Mouse (Mus musculus) liver, adult 10 weeks (tissue): ENCODE measurements around the gene Ccnd3. TPM values are rescaled to one million over a fixed set of nuclear protein-coding genes. Genes with fewer than 3 reads are reported as not detected.

Experiments
- polyA plus RNA-seq: library from polyadenylated mRNA; stranded (reverse); fragments of 350-450 nt; fragmentation: Illumina TruSeq; extraction: RNeasy Lipid Tissue Mini Kit (QIAGEN cat#74804); gene quantifications from one replicate; pipeline ENCODE4 v1.2.3, GENCODE M21; 2014; ENCODE audit warnings: low read depth, low replicate concordance

Gene Ccnd3
- 3.1 TPM for polyA plus RNA-seq

DNA sequence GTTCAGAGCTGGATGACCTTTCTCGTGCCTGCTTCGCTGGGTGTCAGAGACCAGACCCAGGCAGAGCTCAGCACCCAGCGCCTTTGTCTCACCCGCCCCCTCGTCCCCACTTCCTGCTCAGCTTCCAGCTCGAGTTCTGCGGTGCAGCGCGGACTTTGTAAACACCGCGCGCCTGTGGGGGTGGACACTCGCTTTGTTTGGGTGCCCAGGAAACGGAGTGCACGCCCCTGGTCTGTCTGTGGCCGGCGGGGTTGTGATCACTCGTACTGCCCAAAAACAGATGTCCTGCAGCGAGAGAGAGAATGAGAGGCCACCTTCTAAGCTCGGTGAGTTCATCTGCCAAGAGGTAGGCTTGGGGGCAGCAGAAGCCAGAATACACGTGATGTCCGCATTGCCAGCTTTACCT is at the start of gene Ccnd3:
Gene Ccnd3, plus strand, starts transcription at position 111 of the 406 bp plus-strand sequence.

DNA sequence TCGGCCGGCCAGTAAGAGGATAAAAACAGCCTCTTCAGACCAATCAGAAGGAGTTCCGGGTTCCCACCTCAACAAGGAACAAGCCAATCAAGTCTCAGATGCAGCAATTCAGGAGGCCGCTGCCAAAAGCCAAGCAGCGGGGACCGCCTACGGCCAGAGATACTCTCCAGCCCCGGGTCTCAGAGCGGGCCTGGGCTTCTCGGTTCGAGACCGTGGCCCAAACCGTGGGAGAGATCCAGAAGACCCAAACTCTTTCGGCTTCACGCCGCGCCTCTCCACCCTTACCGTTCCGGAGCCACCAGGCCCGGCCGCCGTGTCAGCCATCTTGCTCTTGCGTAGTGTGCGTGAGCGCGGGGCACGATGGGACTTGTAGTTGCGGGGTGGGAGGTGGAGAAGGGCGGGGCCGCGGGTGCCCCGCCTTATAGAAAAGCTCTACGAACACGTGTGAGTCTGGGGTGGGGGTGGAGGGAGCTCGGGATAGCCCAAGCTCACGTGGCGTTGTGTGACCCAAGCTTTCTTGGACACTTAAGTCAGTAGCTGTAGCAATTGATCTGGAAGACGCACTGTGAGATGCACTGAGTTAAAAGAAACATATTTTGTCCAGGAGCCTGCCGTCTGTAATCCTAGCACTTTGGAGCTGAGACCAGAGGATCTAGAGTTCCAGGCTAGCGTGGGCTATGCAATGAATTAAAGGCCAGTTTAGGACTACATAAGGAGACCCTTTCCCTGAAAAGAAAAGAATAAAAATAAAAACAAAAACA is 2.7 kb upstream of the Ccnd3 start, which contains the start of gene Taf8:
Gene Taf8, minus strand, starts transcription at position 347 of the 761 bp plus-strand sequence.

GRCm38 (mm10) chr17:47610849-47611660 is 106.2 kb downstream of the Ccnd3 start, which contains the start of the genes Bysl, Med20 and Gm20517:
Gene Bysl, minus strand, starts transcription at chr17:47611492.
Gene Med20, plus strand, starts transcription at chr17:47611582.
Gene Gm20517, plus strand, starts transcription at chr17:47611589.

DNA sequence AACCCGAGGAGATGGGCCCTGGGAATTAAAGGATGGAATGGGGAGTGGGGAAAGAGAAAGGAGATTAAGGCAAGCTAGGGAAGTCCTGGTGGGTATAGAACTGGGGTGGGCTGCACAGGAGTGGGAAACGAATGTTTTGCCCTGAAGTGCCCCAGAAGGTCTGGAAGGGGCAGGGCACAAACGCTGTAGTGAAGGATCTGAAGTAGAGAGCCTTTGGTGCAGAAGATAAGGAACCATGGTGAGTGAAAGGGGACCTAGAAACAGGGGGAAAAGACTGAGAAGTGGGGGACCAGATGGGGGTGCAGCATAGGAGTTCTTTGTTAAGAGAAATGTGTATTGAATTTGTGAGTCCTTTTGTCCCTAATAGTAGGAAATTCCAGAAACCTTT is 125.8 kb downstream of the Ccnd3 start, which contains the start of gene Usp49:
Gene Usp49, plus strand, starts transcription at position 13 of the 388 bp plus-strand sequence.

Other genes starting within 250 kb of the Ccnd3 start
- 47.8 TPM for gene Mrps10, start 136.2 kb upstream of the Ccnd3 start, polyA plus RNA-seq
- not detected for gene Guca1b, start 119.7 kb upstream of the Ccnd3 start, polyA plus RNA-seq
- not detected for gene Guca1a, start 104.5 kb upstream of the Ccnd3 start, polyA plus RNA-seq
- 1.0 TPM for gene AI661453, start 68.4 kb upstream of the Ccnd3 start, polyA plus RNA-seq
- 6.5 TPM for gene 1700001C19Rik, start 67.7 kb upstream of the Ccnd3 start, polyA plus RNA-seq
- gene Taf8, start 2.8 kb upstream of the Ccnd3 start, polyA plus RNA-seq = 2.4 TPM
- 1.1 TPM for gene Bysl, start 106.4 kb downstream of the Ccnd3 start, polyA plus RNA-seq
- 8.6 TPM for gene Med20, start 106.5 kb downstream of the Ccnd3 start, polyA plus RNA-seq
- gene Gm20517, start 106.5 kb downstream of the Ccnd3 start, polyA plus RNA-seq = 0.32 TPM
- gene Usp49, start 125.6 kb downstream of the Ccnd3 start, polyA plus RNA-seq = 1.2 TPM
- gene Tomm6, start 183.3 kb downstream of the Ccnd3 start, polyA plus RNA-seq = 32.8 TPM
- 0.79 TPM for gene Frs3, start 184.0 kb downstream of the Ccnd3 start, polyA plus RNA-seq
- gene Gm21981, start 189.4 kb downstream of the Ccnd3 start, polyA plus RNA-seq = not detected
- not detected for gene Prickle4, start 189.7 kb downstream of the Ccnd3 start, polyA plus RNA-seq
- not detected for gene Pgc, start 221.8 kb downstream of the Ccnd3 start, polyA plus RNA-seq
- gene Tfeb, start 232.0 kb downstream of the Ccnd3 start, polyA plus RNA-seq = 0.77 TPM